Mouse (Mus musculus) gastrocnemius, postnatal 10 days (tissue): ENCODE data around the gene Hs3st5. TPM values are rescaled to one million over a fixed set of nuclear protein-coding genes. Genes with fewer than 3 reads are reported as not detected.

Experiments
- DNase-seq: peaks from one replicate; pipeline ENCODE4 v3.0.0; 2021; ENCODE audit warnings: mixed read lengths
- total RNA-seq, 2 experiments: library from RNA; stranded (reverse); gene quantifications; 2 replicates each; pipeline ENCODE4 v1.2.3; 2021

Hs3st5 gene
- total RNA-seq, 2 experiments from 2014 or later = 0.43 to 0.49 TPM

- DNase-seq = no peak
Measured at GRCm38 (mm10) chr10:36800925-36801482, 294.4 kb downstream of the Hs3st5 start.

- DNase-seq = no peak
Measured at GRCm38 (mm10) chr10:36803705-36804104, 297.1 kb downstream of the Hs3st5 start.

GRCm38 (mm10) chr10:36805265-36805664, 298.7 kb downstream of the Hs3st5 start:
- no peak for DNase-seq

GRCm38 (mm10) chr10:36805788-36806187, 299.2 kb downstream of the Hs3st5 start:
- no peak for DNase-seq

- no peak for DNase-seq
Measured at GRCm38 (mm10) chr10:36807007-36807406, 300.4 kb downstream of the Hs3st5 start.

- no peak for DNase-seq
Measured at GRCm38 (mm10) chr10:36818867-36819266, 312.3 kb downstream of the Hs3st5 start.

- DNase-seq = no peak
Measured at GRCm38 (mm10) chr10:36829079-36829478, 322.5 kb downstream of the Hs3st5 start.

GRCm38 (mm10) chr10:36832204-36832603, 325.6 kb downstream of the Hs3st5 start:
- DNase-seq = no peak

- peak; percentile 45 for DNase-seq
Measured at GRCm38 (mm10) chr10:36834224-36834623, 327.6 kb downstream of the Hs3st5 start.

- DNase-seq = no peak
Measured at GRCm38 (mm10) chr10:36835836-36836516, 329.4 kb downstream of the Hs3st5 start.

GRCm38 (mm10) chr10:36850231-36850630, 343.6 kb downstream of the Hs3st5 start:
- DNase-seq = no peak

- no peak for DNase-seq
Measured at GRCm38 (mm10) chr10:36862127-36862895, 355.7 kb downstream of the Hs3st5 start.
